8 mouse cellular contexts compared by ENCODE assay signal in genomic region chr12:16185431-16185923, GRCm38 (mm10).
DNase-seq lines count a peak whose midpoint lies in the region; ATAC-seq and TF ChIP-seq lines count a peak whose summit lies in the region.

No protein-coding gene starts in this region.

- WGBS in embryonic facial prominence, embryonic 15.5 days = 61% methylated on average over 14 of the region's 14 CpGs
- WGBS in lung, postnatal 0 days = 24% methylated on average over 14 of the region's 14 CpGs
- WGBS in thymus, adult 2 months = 2% methylated on average over 14 of the region's 14 CpGs

- H3K9me3 ChIP-seq in embryonic facial prominence, embryonic 15.5 days (replicated peaks) = no peaks in the 10 kb centered on the region
- H3K9me3 ChIP-seq in lung, postnatal 0 days (ENCODE audit: low read length) = no peaks in the 10 kb centered on the region

- no peak for TF ChIP-seq EP300 in lung, postnatal 0 days (IDR thresholded peaks at IDR 0.05)

- peak overlapping the region; percentile 15; the same call in 1 of the 2 replicates for H3K4me2 ChIP-seq in embryonic facial prominence, embryonic 15.5 days (replicated peaks)
- 0 out of 2 replicates have a peak overlapping the region, but pooled peaks have one; percentile 18 for H3K4me2 ChIP-seq in lung, postnatal 0 days (replicated peaks; ENCODE audit: low read depth, low read length)

- no peaks in the 10 kb centered on the region for H3K27me3 ChIP-seq in embryonic facial prominence, embryonic 15.5 days
- H3K27me3 ChIP-seq in lung, postnatal 0 days (replicated peaks; ENCODE audit: insufficient read depth, low read length) = no peaks in the 10 kb centered on the region
- H3K27me3 ChIP-seq in thymus, adult 2 months (ENCODE audit: control insufficient read depth, insufficient read depth, low read length) = no peaks in the 10 kb centered on the region

- H3K4me3 ChIP-seq in embryonic facial prominence, embryonic 15.5 days (replicated peaks) = no peak overlapping the region
- no peak overlapping the region for H3K4me3 ChIP-seq in lung, postnatal 0 days (ENCODE audit: low read depth, low read length)
- peak overlapping the region; percentile 18 for H3K4me3 ChIP-seq in thymus, adult 2 months (ENCODE audit: control insufficient read depth, insufficient read depth, low read length)

- H3K27ac ChIP-seq in embryonic facial prominence, embryonic 15.5 days (replicated peaks) = 0 out of 2 replicates have a peak overlapping the region, but pooled peaks have one; percentile 17
- H3K27ac ChIP-seq in lung, postnatal 0 days (ENCODE audit: low read length) = no peak overlapping the region
- no peak overlapping the region for H3K27ac ChIP-seq in thymus, adult 2 months (ENCODE audit: control insufficient read depth, insufficient read depth, low read length)

- DNase-seq in adrenal gland, postnatal 10 days = peak; percentile 19
- no peak for DNase-seq in adrenal gland, adult 18-20 months (ENCODE audit: low spot score in 2 of 2)
- DNase-seq in lung, postnatal 0 days (ENCODE audit: low spot score) = peak; percentile 8
- peak; percentile 62 for DNase-seq in thymus, adult 2 months
- DNase-seq in cerebellum, postnatal 4 days (ENCODE audit: low spot score in 2 of 2) = no peak
- DNase-seq in cerebellum, adult 11-12 months = no peak

- no peaks in the 10 kb centered on the region for H3K36me3 ChIP-seq in embryonic facial prominence, embryonic 15.5 days
- no peaks in the 10 kb centered on the region for H3K36me3 ChIP-seq in lung, postnatal 0 days (ENCODE audit: insufficient read depth, low read length)
- H3K36me3 ChIP-seq in thymus, adult 2 months (ENCODE audit: control insufficient read depth, insufficient read depth, low read length) = no peaks in the 10 kb centered on the region

- H3K9ac ChIP-seq in embryonic facial prominence, embryonic 15.5 days = no peak overlapping the region
- no peak overlapping the region for H3K9ac ChIP-seq in lung, postnatal 0 days (replicated peaks; ENCODE audit: low read depth)

- TF ChIP-seq CTCF in lung, postnatal 0 days (IDR thresholded peaks at IDR 0.05) = no peak
- no peak for TF ChIP-seq CTCF in thymus, adult 2 months (IDR thresholded peaks at IDR 0.05; ENCODE audit: borderline replicate concordance, control insufficient read depth, extremely low read depth, insufficient read depth, low read length, poor library complexity)

- no peak for TF ChIP-seq POLR2A in thymus, adult 2 months (IDR thresholded peaks at IDR 0.05; ENCODE audit: control insufficient read depth, extremely low read depth, insufficient read depth, low read length, poor library complexity)

- ATAC-seq in embryonic facial prominence, embryonic 15.5 days (ENCODE audit: insufficient number of reproducible peaks, low FRiP score, low TSS enrichment, low read depth) = no peak
- peak; percentile 95 for ATAC-seq in hematopoietic stem cell, adult 5-6 weeks (replicated peaks in 1 of 2; ENCODE audit: insufficient read depth in 1 of 2, low FRiP score in 2 of 2, low TSS enrichment in 1 of 2, low read depth in 1 of 2, poor library complexity in 2 of 2, severe bottlenecking in 2 of 2)
- no peak for ATAC-seq in lung, postnatal 0 days

- peaks cover 16% of the 10 kb centered on the region for H3K4me1 ChIP-seq in embryonic facial prominence, embryonic 15.5 days
- no peaks in the 10 kb centered on the region for H3K4me1 ChIP-seq in lung, postnatal 0 days (ENCODE audit: insufficient read depth, low read depth, low read length)
- peaks cover 10% of the 10 kb centered on the region for H3K4me1 ChIP-seq in thymus, adult 2 months (replicated peaks; ENCODE audit: control insufficient read depth, insufficient read depth, low read length)

Comparison
In these comparisons a context has a peak if more than half of its experiments do, and no peak if none do; other contexts are left out.
1. DNase-seq: peak in adrenal gland, postnatal 10 days (single experiment), lung, postnatal 0 days (single experiment) and thymus, adult 2 months (single experiment); none in adrenal gland, adult 18-20 months (0 of 2), cerebellum, postnatal 4 days (0 of 2) and cerebellum, adult 11-12 months (single experiment).
2. ATAC-seq: peak in hematopoietic stem cell, adult 5-6 weeks (2 of 2); none in embryonic facial prominence, embryonic 15.5 days (single experiment) and lung, postnatal 0 days (single experiment).